Mouse (Mus musculus) liver, adult 2 months (tissue): Measurements from ENCODE around the gene Zfp346. TPM values are rescaled to one million over a fixed set of nuclear protein-coding genes. Genes with fewer than 3 reads are reported as not detected.

Experiments used
- DNase-seq: peaks from one replicate; pipeline ENCODE4 v3.0.0-alpha.2; 2011; ENCODE audit warnings: low read depth, low spot score; ENCODE audit errors: extremely low read depth
- H3K27ac ChIP-seq: fragments of 200-500 bp; replicated peaks from 2 replicates; pipeline ENCODE4 v1.5.1; 2012; ENCODE audit warnings: low read depth, mild to moderate bottlenecking, control low read depth, inconsistent platforms, low read length; ENCODE audit not compliant: insufficient read depth
- H3K27me3 ChIP-seq: fragments of 200-500 bp; 2 replicates; pipeline ENCODE4 v1.6.1; 2012; ENCODE audit warnings: mild to moderate bottlenecking, moderate library complexity, low read length, inconsistent platforms; ENCODE audit not compliant: control insufficient read depth, insufficient read depth
- H3K36me3 ChIP-seq: fragments of 200-500 bp; 2 replicates; pipeline ENCODE4 v1.6.1; 2012; ENCODE audit warnings: low read length, inconsistent platforms; ENCODE audit not compliant: control insufficient read depth, insufficient read depth
- H3K4me1 ChIP-seq: fragments of 200-500 bp; 2 replicates; pipeline ENCODE4 v1.6.1; 2011; ENCODE audit warnings: low read length; ENCODE audit not compliant: control insufficient read depth, insufficient read depth
- H3K4me3 ChIP-seq: fragments of 200-500 bp; 2 replicates; pipeline ENCODE4 v1.5.1; 2011; ENCODE audit warnings: low read depth, mild to moderate bottlenecking, control low read depth, low read length, moderate library complexity; ENCODE audit not compliant: insufficient read depth
- H3K79me2 ChIP-seq: fragments of 200-500 bp; 2 replicates; pipeline ENCODE4 v1.6.1; 2012; ENCODE audit warnings: inconsistent platforms, mild to moderate bottlenecking, low read length, moderate library complexity; ENCODE audit not compliant: control insufficient read depth, insufficient read depth
- H3K9ac ChIP-seq: fragments of 200-500 bp; 2 replicates; pipeline ENCODE4 v1.6.1; 2012; ENCODE audit warnings: low read depth, mild to moderate bottlenecking, control low read depth, inconsistent platforms, low read length
- CTCF ChIP-seq: fragments of 200-500 bp; IDR thresholded peaks from 2 replicates; pipeline ENCODE4 v1.5.1; 2011; ENCODE audit warnings: low read depth, low read length, control low read depth
- POLR2A ChIP-seq: fragments of 200-500 bp; IDR thresholded peaks from 2 replicates; pipeline ENCODE4 v1.6.1; 2011; ENCODE audit warnings: low read length, control low read depth; ENCODE audit not compliant: insufficient read depth; ENCODE audit errors: extremely low read depth
- WGBS: fragments of 180-500 bp; shearing (Covaris S2); methylation state at CpG from one replicate; pipeline ENCODE4 v1.1.7; 2018; 5-methylcytosine and 5-hydroxymethylcytosine counted together
- polyA plus RNA-seq: library from polyadenylated mRNA; depleted of rRNA; stranded (reverse); fragments of >200 nt; gene quantifications from 2 replicates; pipeline ENCODE4 v1.2.3, GENCODE M21; 2012; rRNA removed
- total RNA-seq: library from RNA; depleted of rRNA; stranded (reverse); fragments of >200 nt; gene quantifications from 2 replicates; pipeline ENCODE4 v1.2.3, GENCODE M21; 2014; rRNA removed

Gene Zfp346
- total and polyA plus RNA-seq, 2 experiments = 4.5 to 5.1 TPM

- no peaks in the 10 kb centered on the region for H3K27me3 ChIP-seq
- no peaks in the 10 kb centered on the region for H3K36me3 ChIP-seq
- H3K4me3 ChIP-seq = no peak overlapping the region
- peak; percentile 57 for DNase-seq
- H3K4me1 ChIP-seq = peaks cover 2% of the 10 kb centered on the region
- no peaks in the 10 kb centered on the region for H3K79me2 ChIP-seq
- H3K9ac ChIP-seq = no peak overlapping the region
- H3K27ac ChIP-seq = no peak overlapping the region
- 52% methylated on average over 2 of the region's 2 CpGs for WGBS
- TF ChIP-seq POLR2A = no peak
- TF ChIP-seq CTCF = peak; percentile 71
These were observed 73.4 kb downstream of the Zfp346 start for GRCm38 (mm10) chr13:55178556-55178955.

GRCm38 (mm10) chr13:55179591-55179990 lies 74.5 kb downstream of the Zfp346 start:
- TF ChIP-seq CTCF = no peak
- TF ChIP-seq POLR2A = no peak
- Histone ChIP-seq H3K4me3 (no peak overlapping the region), H3K9ac (no peak overlapping the region), H3K4me1 (peaks cover 2% of the 10 kb centered on the region), H3K27ac (no peak overlapping the region), H3K36me3 (no peaks in the 10 kb centered on the region), H3K27me3 (no peaks in the 10 kb centered on the region), H3K79me2 (no peaks in the 10 kb centered on the region)
- WGBS = 82% methylated on average over 3 of the region's 3 CpGs
- DNase-seq = no peak

- Histone ChIP-seq H3K36me3 (no peaks in the 10 kb centered on the region), H3K9ac (peak overlapping the region; percentile 77; the same call in 1 of the 2 replicates), H3K4me1 (peaks cover 2% of the 10 kb centered on the region), H3K79me2 (no peaks in the 10 kb centered on the region), H3K27ac (no peak overlapping the region), H3K4me3 (peak overlapping the region; percentile 36; the same call in 1 of the 2 replicates), H3K27me3 (no peaks in the 10 kb centered on the region)
- no peak for TF ChIP-seq POLR2A
- TF ChIP-seq CTCF = no peak
- WGBS = 63% methylated on average over 2 of the region's 2 CpGs
- DNase-seq = no peak
These were observed 76.7 kb downstream of the Zfp346 start for GRCm38 (mm10) chr13:55181786-55182172.

GRCm38 (mm10) chr13:55182173-55182894 lies 77.2 kb downstream of the Zfp346 start:
- Histone ChIP-seq H3K9ac (peak overlapping the region; percentile 77), H3K4me1 (peaks cover 2% of the 10 kb centered on the region), H3K27ac (peak overlapping the region; percentile 73), H3K79me2 (no peaks in the 10 kb centered on the region), H3K4me3 (peak overlapping the region; percentile 36), H3K36me3 (no peaks in the 10 kb centered on the region), H3K27me3 (no peaks in the 10 kb centered on the region)
- DNase-seq = peak; percentile 88
- WGBS = 14% methylated on average over 23 of the region's 23 CpGs
- no peak for TF ChIP-seq POLR2A
- peak; percentile 85 for TF ChIP-seq CTCF

GRCm38 (mm10) chr13:55183382-55183781 lies 78.3 kb downstream of the Zfp346 start:
- no peak overlapping the region for H3K4me3 ChIP-seq
- H3K27me3 ChIP-seq = no peaks in the 10 kb centered on the region
- peak; percentile 93 for DNase-seq
- WGBS = 39% methylated on average over 6 of the region's 6 CpGs
- no peak for TF ChIP-seq POLR2A
- no peak for TF ChIP-seq CTCF
- H3K27ac ChIP-seq = peak overlapping the region; percentile 31; the same call in 1 of the 2 replicates
- no peak overlapping the region for H3K9ac ChIP-seq
- H3K79me2 ChIP-seq = no peaks in the 10 kb centered on the region
- no peaks in the 10 kb centered on the region for H3K36me3 ChIP-seq
- peaks cover 2% of the 10 kb centered on the region for H3K4me1 ChIP-seq

Other genes with a start within 250 kb of the Zfp346 start
- gene Unc5a, start 155.9 kb upstream of the Zfp346 start, total RNA-seq = 0.46 and 0.81 TPM in 2 replicates
- gene Unc5a, start 155.9 kb upstream of the Zfp346 start, polyA plus RNA-seq = 0.57 and 1.6 TPM in 2 replicates
- gene Hk3, start 83.9 kb upstream of the Zfp346 start, total RNA-seq = 5.4 and 6.7 TPM in 2 replicates
- gene Hk3, start 83.9 kb upstream of the Zfp346 start, polyA plus RNA-seq = 1.8 and 4.1 TPM in 2 replicates
- gene Uimc1, start 5.0 kb upstream of the Zfp346 start, total RNA-seq = 10.4 and 12.0 TPM in 2 replicates
- 2.8 and 3.7 TPM in 2 replicates for gene Uimc1, start 5.0 kb upstream of the Zfp346 start, polyA plus RNA-seq
- gene Gm17617, start 28.2 kb downstream of the Zfp346 start, total RNA-seq = not detected in 2 replicates
- gene Gm17617, start 28.2 kb downstream of the Zfp346 start, polyA plus RNA-seq = not detected in 2 replicates
- gene Fgfr4, start 47.3 kb downstream of the Zfp346 start, total RNA-seq = 6.6 and 16.9 TPM in 2 replicates
- 49.9 and 52.4 TPM in 2 replicates for gene Fgfr4, start 47.3 kb downstream of the Zfp346 start, polyA plus RNA-seq
- 45.4 TPM in 2 replicates for gene Nsd1, start 104.5 kb downstream of the Zfp346 start, total RNA-seq
- 8.0 and 8.9 TPM in 2 replicates for gene Nsd1, start 104.5 kb downstream of the Zfp346 start, polyA plus RNA-seq
- 96.3 and 115 TPM in 2 replicates for gene Prelid1, start 215.2 kb downstream of the Zfp346 start, total RNA-seq
- gene Prelid1, start 215.2 kb downstream of the Zfp346 start, polyA plus RNA-seq = 378 and 383 TPM in 2 replicates
- gene Rab24, start 216.6 kb downstream of the Zfp346 start, total RNA-seq = 32.7 and 33.6 TPM in 2 replicates
- 50.2 and 56.0 TPM in 2 replicates for gene Rab24, start 216.6 kb downstream of the Zfp346 start, polyA plus RNA-seq
- gene Mxd3, start 224.5 kb downstream of the Zfp346 start, total RNA-seq = 0.13 TPM in 1 of 2 replicates, not detected in the other
- 0.21 and 0.27 TPM in 2 replicates for gene Mxd3, start 224.5 kb downstream of the Zfp346 start, polyA plus RNA-seq